Mouse (Mus musculus) lung, adult 2 months (tissue): ENCODE measurements around the gene Gtpbp3. TPM values are rescaled to one million over a fixed set of nuclear protein-coding genes. Genes with fewer than 3 reads are reported as not detected.
A peak's percentile ranks its signal among the peaks of the same experiment; 100 is the strongest.

ENCODE experiments used
- DNase-seq: peaks from one replicate; pipeline ENCODE4 v3.0.0; 2022
- H3K4me1 ChIP-seq: fragments of 200-500 bp; 2 replicates; pipeline ENCODE4 v1.6.1; 2011; ENCODE audit warnings: low read length; ENCODE audit not compliant: control insufficient read depth, insufficient read depth
- H3K4me3 ChIP-seq: fragments of 200-500 bp; replicated peaks from 2 replicates; pipeline ENCODE3; 2011; ENCODE audit warnings: low read depth, mild to moderate bottlenecking, control low read depth, low read length; ENCODE audit errors: extremely low read depth
- CTCF ChIP-seq: fragments of 200-500 bp; IDR thresholded peaks from 2 replicates; pipeline ENCODE4 v1.5.1; 2011; ENCODE audit warnings: mild to moderate bottlenecking, low read length, control low read depth; ENCODE audit not compliant: insufficient read depth
- POLR2A ChIP-seq: fragments of 200-500 bp; IDR thresholded peaks from 2 replicates; pipeline ENCODE4 v1.6.1; 2011; ENCODE audit warnings: low read depth, mild to moderate bottlenecking, control low read depth, low read length, borderline replicate concordance; ENCODE audit errors: extremely low read depth
- WGBS: fragments of 180-500 bp; shearing (Covaris S2); methylation state at CpG from one replicate; pipeline ENCODE4 v1.1.7; 2018; 5-methylcytosine and 5-hydroxymethylcytosine counted together
- polyA plus RNA-seq: library from polyadenylated mRNA; depleted of rRNA; stranded (reverse); fragments of >200 nt; gene quantifications from 2 replicates; pipeline ENCODE4 v1.2.3, GENCODE M21; 2012

The Gtpbp3 gene
- polyA plus RNA-seq, 1 experiment: 26.0 TPM

DNA sequence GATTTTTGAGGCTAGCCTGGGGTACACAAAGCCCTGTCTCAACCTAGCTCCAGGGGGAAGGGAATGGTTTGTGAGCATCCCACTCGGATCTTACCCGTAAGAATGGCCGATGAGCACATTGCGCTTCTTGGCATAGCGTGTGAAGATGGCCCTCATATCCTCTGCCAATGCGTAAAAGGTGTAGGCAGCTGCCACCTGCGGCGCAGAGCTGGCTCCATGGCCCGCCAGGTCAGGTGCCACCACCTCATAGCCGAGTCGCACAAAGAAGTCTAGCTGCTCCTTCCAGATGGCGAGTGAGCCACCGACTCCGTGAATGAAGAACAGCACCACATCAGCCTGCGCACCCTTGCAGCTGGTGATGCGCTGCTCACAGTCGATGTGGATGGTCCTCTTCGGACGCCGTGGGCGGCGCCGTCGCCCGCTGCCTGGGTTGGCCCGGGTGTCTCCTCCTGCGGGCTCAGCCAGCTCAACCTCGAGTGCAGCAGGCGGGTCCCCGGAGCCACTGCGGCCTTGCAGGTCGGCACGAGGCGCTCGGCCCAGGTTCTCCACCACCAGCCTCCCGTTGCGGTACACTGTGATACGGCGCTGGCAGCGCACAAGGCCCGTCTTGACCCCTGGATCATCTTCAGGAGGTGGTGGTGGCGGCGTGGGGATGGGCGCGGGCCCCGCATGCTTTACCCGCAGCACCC lies 26.6 kb upstream of the Gtpbp3 start:
- no peak for DNase-seq

GRCm38 (mm10) chr8:71462191-71462590 lies 25.7 kb upstream of the Gtpbp3 start:
- WGBS: 71% methylated on average over 4 of the region's 4 CpGs
- DNase-seq: no peak
- TF ChIP-seq POLR2A (no peak), CTCF (no peak)
- Histone ChIP-seq H3K4me1 (peaks cover 6% of the 10 kb centered on the region), H3K4me3 (no peak overlapping the region)

More for the DNA sequence above, 26.6 kb upstream of the Gtpbp3 start:
- WGBS: 90% methylated on average over 47 of the region's 47 CpGs
- Histone ChIP-seq H3K4me3 (no peak overlapping the region), H3K4me1 (peaks cover 6% of the 10 kb centered on the region)
- TF ChIP-seq CTCF: no peak
- TF ChIP-seq POLR2A: no peak

DNA sequence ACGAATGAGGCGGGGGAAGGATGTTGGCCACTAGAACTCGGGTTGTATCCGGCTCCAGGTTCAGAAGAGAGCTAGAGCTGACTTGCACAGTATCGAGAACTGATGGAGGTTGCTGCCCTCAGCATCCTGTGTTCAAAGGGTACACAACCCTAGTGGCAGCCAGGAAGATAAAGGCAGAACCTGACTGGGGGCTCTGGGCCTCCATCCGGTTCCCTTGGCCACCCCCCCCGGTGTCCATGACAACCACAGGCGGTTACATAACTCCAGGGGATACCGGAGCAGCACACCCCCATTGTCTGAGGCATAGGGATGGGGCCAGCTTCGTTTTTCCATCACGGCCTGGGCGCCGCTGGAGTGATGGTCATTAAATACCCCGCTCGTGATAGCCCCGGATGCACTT lies 25.1 kb upstream of the Gtpbp3 start:
- 6% methylated on average over 16 of the region's 16 CpGs for WGBS
- Histone ChIP-seq H3K4me3 (peak overlapping the region; percentile 78), H3K4me1 (peaks cover 6% of the 10 kb centered on the region)
- TF ChIP-seq CTCF (no peak), POLR2A (no peak)
- no peak for DNase-seq

GRCm38 (mm10) chr8:71463188-71464033 lies 24.5 kb upstream of the Gtpbp3 start, which contains the start of gene Abhd8:
Gene Abhd8 (minus strand): TSS chr8:71463655.
- WGBS: 1% methylated on average over 55 of the region's 55 CpGs
- Histone ChIP-seq H3K4me3 (peak within 1 kb of the TSS; percentile 78), H3K4me1 (peaks cover 6% of the 10 kb centered on the region)
- TF ChIP-seq POLR2A: peak; percentile 53; the same call in 1 of the 2 replicates
- no peak for TF ChIP-seq CTCF
- DNase-seq: peak; percentile 98

DNA sequence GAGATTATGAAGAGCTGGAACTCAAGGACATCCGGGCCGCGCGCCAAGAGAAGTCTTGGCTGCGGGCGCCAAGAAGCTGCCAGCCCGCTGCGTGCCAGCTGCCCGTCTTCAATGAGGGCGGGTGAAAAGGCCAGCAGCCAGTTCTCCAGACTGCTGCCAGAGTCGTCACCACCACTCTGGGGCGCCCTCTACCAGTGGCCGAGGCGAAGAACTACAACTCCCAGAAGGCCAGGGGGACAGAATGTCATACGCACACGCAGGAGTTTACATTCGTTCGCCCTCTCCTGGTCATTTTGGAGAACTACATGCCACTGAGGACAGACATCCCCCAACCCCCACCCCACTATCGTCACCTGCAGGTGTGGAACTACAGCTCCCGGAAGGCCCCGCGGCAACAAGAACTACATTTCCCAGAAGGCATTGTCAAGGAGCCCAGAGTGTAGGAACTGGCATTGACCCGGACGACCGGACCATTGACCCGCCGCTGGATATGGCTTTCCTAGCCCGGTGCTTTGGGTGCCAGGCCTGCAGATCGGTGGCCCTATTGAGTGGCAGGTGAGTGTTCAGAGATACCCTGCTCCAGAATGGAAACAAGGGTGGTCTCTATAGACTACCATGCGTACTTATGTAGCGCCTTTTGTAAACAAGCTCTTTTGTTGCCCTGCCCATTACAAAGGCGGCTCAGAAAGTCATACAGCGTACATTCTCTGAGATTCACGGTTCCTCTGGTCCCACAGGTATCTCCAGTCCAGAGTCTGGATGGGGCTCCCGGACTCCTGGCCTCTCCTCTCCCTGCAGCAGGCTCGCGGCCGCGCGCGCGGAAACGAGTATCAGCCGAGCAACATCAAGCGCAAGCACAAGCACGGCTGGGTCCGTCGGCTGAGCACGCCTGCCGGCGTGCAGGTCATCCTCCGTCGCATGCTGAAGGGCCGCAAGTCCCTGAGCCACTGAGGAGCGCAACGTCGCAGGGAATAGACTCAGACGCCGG lies 23.1 kb upstream of the Gtpbp3 start, which contains the start of gene Mrpl34:
Mrpl34 (plus strand) TSS at position 447 of the 988 bp plus-strand sequence.
- H3K4me1 ChIP-seq: peaks cover 9% of the 10 kb centered on the region
- DNase-seq: peak; percentile 99
- H3K4me3 ChIP-seq: peak within 1 kb of the TSS; percentile 85
- WGBS: under 1% methylated on average over 59 of the region's 59 CpGs
- TF ChIP-seq CTCF: peak; percentile 87
- peak; percentile 81; the same call in 1 of the 2 replicates for TF ChIP-seq POLR2A

DNA sequence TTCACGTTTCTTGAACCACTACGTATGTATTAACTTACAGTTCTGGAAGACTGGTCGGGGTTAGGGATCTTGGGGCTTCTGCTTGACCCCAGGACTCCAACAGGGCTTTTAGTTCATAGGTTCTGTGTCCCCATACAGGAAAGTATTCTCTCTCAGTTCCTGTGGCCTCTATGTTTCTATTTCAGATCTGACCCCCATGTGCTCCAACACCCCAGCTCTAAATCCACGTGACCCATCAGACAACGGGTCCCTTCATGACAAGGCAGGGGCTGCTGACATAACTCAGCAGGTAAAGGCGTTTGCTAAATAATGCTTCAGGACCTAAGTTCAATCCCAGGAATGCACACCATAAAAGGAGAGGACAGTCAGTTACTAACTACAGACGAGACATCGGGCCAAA lies 22.2 kb upstream of the Gtpbp3 start:
- WGBS: 73% methylated on average over 8 of the region's 8 CpGs
- H3K4me1 ChIP-seq: peaks cover 17% of the 10 kb centered on the region
- no peak for DNase-seq
- no peak overlapping the region for H3K4me3 ChIP-seq
- no peak for TF ChIP-seq CTCF
- no peak for TF ChIP-seq POLR2A

GRCm38 (mm10) chr8:71466198-71466597 lies 21.7 kb upstream of the Gtpbp3 start:
- no peak overlapping the region for H3K4me3 ChIP-seq
- DNase-seq: no peak
- peaks cover 17% of the 10 kb centered on the region for H3K4me1 ChIP-seq
- 91% methylated on average over 5 of the region's 5 CpGs for WGBS
- TF ChIP-seq CTCF: no peak
- no peak for TF ChIP-seq POLR2A

DNA sequence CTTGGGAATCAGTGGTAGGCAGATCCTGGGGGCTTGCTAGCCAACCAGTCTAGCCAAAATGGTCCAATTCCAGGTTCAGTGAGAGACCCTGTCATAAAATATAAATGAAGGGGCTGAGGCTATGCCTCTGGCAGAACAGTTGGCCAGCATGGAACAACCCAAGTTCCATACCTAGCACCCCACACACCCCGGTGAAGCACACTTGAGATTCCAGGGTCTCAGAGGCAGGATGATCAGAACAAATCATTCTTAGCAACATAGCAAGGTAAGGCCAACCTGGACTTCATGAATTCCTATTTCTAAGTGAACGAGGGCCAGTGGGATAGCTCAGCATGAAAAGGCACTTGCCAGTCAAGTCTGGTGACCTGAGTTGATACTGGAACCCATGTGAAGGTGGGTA lies 20.7 kb upstream of the Gtpbp3 start:
- TF ChIP-seq CTCF (no peak), POLR2A (no peak)
- no peak overlapping the region for H3K4me3 ChIP-seq
- 94% methylated on average over 2 of the region's 2 CpGs for WGBS
- no peak for DNase-seq
- H3K4me1 ChIP-seq: peaks cover 17% of the 10 kb centered on the region
